Mouse (Mus musculus) cerebellum, adult 11 months (tissue): ENCODE measurements around the gene Stambpl1.

Experiments
- DNase-seq: peaks from one replicate; pipeline ENCODE4 v3.0.0; 2022

The Stambpl1 gene

GRCm38 (mm10) chr19:34241247-34241915 is 49.4 kb downstream of the Stambpl1 start:
- DNase-seq = no peak

- DNase-seq = no peak
Observed at GRCm38 (mm10) chr19:34242925-34243324, 50.9 kb downstream of the Stambpl1 start.

- peak; percentile 12 for DNase-seq
Observed at GRCm38 (mm10) chr19:34244056-34244455, 52.0 kb downstream of the Stambpl1 start.

GRCm38 (mm10) chr19:34248558-34248957 is 56.5 kb downstream of the Stambpl1 start:
- DNase-seq = no peak

GRCm38 (mm10) chr19:34250621-34251020 is 58.6 kb downstream of the Stambpl1 start:
- DNase-seq = no peak

- no peak for DNase-seq
Observed at GRCm38 (mm10) chr19:34251900-34252299, 59.9 kb downstream of the Stambpl1 start.

GRCm38 (mm10) chr19:34252450-34252849 is 60.4 kb downstream of the Stambpl1 start:
- no peak for DNase-seq

GRCm38 (mm10) chr19:34254101-34254879 is 62.3 kb downstream of the Stambpl1 start:
- DNase-seq = no peak

- no peak for DNase-seq
Observed at GRCm38 (mm10) chr19:34254880-34255681, 63.1 kb downstream of the Stambpl1 start, which contains the start of gene Acta2. Acta2 (minus strand) TSS chr19:34255590.

- DNase-seq = no peak
Observed at GRCm38 (mm10) chr19:34256149-34256548, 64.1 kb downstream of the Stambpl1 start.

GRCm38 (mm10) chr19:34256936-34257335 is 64.9 kb downstream of the Stambpl1 start:
- no peak for DNase-seq

- no peak for DNase-seq
Observed at GRCm38 (mm10) chr19:34262273-34262974, 70.4 kb downstream of the Stambpl1 start.

- DNase-seq = no peak
Observed at GRCm38 (mm10) chr19:34265604-34266193, 73.7 kb downstream of the Stambpl1 start.

- no peak for DNase-seq
Observed at GRCm38 (mm10) chr19:34268991-34269390, 77.0 kb downstream of the Stambpl1 start.

GRCm38 (mm10) chr19:34270106-34270726 is 78.2 kb downstream of the Stambpl1 start:
- DNase-seq = no peak

- DNase-seq = no peak
Observed at GRCm38 (mm10) chr19:34270824-34271464, 78.9 kb downstream of the Stambpl1 start.

- no peak for DNase-seq
Observed at GRCm38 (mm10) chr19:34273073-34273472, 81.0 kb downstream of the Stambpl1 start.

- DNase-seq = no peak
Observed at GRCm38 (mm10) chr19:34278078-34278477, 86.0 kb downstream of the Stambpl1 start.

- no peak for DNase-seq
Observed at GRCm38 (mm10) chr19:34283614-34284013, 91.6 kb downstream of the Stambpl1 start.

- peak; percentile 2 for DNase-seq
Observed at GRCm38 (mm10) chr19:34284383-34284782, 92.4 kb downstream of the Stambpl1 start.

- no peak for DNase-seq
Observed at GRCm38 (mm10) chr19:34284826-34285225, 92.8 kb downstream of the Stambpl1 start.
